Mouse (Mus musculus): ENCODE data around the gene Mybpc1. TPM values are rescaled to one million over a fixed set of nuclear protein-coding genes. Genes with fewer than 3 reads are reported as not detected.
"Not testable (repeated sequence)": the region's sequence is repeated elsewhere in the genome, so short reads cannot be mapped to it uniquely, and the experiment has no call there.

The Mybpc1 gene
- polyA plus RNA-seq, 2 experiments from 2014 or later, result not detected

- ATAC-seq, result no peak
Observed at GRCm38 (mm10) chr10:88550225-88550624, 54.7 kb downstream of the Mybpc1 start.

DNA sequence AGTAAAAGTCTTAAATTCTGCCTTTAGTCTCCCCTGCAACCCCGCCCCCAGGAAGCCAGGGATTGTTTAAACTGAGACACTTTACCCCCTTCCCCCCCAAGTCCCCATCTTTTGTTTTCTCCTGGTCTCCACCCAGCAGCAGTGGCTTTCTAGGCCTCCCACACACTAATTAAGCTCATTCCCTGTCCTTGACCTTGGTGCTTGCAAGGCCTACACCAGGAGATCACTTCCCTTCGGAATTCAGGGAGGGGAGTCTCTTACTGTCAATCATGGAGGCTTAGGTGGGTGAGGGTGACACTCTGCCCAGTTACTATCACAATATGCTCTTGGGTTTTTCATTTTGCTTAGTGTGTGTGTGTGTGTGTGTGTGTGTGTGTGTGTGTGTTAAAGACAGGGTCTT is 57.3 kb downstream of the Mybpc1 start:
- no peak for ATAC-seq

DNA sequence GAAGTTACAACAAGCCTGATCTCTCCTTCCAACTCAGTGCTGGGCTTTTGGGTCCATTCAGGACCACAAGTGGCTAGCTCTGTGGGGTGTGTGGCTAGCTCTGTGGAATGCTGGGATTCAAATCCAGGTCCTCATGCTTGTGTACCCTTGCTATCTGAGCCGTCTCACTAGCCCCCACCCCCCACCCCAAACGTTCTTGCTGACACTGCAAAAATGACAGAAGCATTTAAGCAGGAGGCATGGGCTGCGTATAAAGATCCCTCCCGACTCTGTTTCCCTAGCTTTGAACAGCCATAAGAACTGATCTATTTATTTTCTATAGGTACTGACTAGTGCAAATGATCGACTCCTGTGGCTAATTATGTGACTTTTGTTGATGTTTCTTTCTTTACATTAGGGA is 74.3 kb downstream of the Mybpc1 start:
- ATAC-seq, result no peak

DNA sequence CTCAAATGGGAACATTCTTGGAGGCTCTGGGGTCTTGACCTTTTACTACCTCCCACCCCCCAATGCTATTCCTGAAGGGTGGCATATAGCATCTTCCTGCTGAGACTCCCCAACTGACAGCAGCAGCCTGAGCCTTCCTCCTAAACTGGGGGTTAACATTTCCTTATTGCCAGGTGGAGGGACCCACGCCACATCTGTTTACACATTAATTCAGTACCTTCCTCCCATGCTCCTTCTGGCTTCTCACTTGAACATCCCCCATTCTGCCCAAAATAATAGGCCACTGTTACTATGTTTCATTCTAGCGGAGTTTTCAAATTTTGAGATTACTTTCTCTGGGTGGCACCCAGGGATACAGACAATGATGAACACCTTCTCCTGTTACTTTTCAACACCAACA is 80.9 kb downstream of the Mybpc1 start:
- ATAC-seq, result no peak

- ATAC-seq, result no peak
Observed at GRCm38 (mm10) chr10:88523212-88523611, 81.7 kb downstream of the Mybpc1 start.

DNA sequence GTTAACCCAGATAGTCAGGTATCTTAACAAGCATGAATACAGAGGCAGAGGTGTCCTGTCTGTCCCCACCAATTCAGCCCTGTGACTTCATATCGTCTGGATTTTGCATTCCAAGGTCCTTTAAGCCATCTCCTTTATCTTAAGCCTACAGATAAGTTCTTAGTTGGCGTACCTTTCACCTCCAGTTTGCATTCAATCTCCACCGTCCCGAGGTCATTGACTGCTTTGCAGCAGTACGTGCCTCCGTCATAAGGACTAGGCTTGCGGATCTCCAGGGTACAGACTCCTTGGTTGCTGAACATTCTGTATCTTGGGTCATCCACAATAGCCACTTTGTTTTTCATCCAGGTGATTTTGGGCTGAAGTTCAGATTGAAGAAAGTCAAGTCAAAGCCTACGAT is 82.2 kb downstream of the Mybpc1 start:
- no peak for ATAC-seq

GRCm38 (mm10) chr10:88515049-88515448 is 89.9 kb downstream of the Mybpc1 start:
- ATAC-seq, result not testable (repeated sequence)

DNA sequence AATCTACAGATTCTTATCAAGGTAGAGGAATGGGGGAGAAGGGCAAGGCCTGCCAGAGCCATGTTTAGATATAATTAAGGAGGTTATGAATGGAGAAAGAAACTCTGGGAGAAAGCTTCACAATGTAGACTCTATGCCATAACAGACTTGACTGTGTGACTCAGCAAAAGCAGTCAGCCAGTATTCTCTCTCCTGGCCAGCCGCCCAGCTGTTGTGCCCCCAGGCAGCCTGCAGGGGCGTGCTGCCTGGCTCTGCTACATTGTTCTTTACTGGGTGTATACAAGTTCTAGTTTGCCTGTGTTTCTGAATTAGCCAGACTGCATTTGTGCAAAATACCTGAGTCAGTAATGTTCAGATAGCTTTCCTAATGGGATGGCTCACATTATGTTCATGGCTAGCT is 90.5 kb downstream of the Mybpc1 start:
- ATAC-seq, result no peak

DNA sequence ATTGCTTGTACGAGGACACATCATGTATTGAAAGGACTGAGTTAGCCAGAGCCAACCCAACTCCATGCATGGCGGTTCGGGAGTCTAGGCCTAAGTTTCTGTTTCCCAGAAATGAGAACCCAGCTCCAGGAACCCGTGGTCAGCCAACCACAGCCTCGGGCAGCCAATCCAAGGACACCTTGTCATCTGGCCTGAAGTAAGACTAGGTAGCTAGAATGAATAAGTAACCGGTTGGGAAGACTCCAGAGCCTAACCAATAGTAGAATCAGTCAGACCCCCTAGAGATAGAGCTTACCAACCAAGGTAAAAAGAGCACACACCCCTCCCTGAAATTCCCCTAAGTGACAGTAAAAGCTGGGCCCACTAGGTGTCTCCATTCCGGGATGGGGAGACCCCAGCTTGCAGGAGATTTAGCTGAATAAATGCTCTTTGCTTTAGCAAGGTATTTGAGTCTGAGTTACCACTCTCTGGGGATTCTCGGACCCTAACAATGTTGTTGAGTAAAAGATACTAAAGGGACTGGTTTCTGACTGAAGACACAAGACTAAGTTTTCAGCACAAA is 91.3 kb downstream of the Mybpc1 start:
- ATAC-seq, result no peak

- no peak for ATAC-seq
Observed at GRCm38 (mm10) chr10:88511355-88511754, 93.6 kb downstream of the Mybpc1 start.

GRCm38 (mm10) chr10:88510503-88511271 is 94.3 kb downstream of the Mybpc1 start:
- no peak for ATAC-seq

DNA sequence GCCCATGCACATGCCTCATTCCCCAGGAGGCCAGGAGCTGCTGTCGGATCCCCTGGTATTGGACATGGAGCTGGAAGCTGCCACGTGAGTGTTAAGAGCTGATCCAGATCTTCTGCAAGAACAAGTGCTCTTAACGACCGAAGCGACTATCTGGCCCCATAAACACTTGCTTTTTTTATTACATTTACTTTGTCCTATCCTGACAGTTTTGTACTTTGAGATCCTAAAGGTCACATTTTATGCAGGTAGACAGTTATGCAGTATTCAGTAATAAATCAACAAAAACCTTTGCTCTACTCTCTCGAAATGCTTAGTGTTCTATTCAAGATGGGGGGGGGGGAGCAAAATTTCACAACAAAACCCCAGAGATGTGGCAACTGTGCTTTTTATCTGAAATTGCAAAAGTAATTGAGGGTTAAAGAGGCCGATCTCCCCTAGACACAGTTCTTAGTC is 97.2 kb downstream of the Mybpc1 start:
- ATAC-seq, result no peak

- ATAC-seq, result no peak
Observed at GRCm38 (mm10) chr10:88505256-88505655, 99.7 kb downstream of the Mybpc1 start.

DNA sequence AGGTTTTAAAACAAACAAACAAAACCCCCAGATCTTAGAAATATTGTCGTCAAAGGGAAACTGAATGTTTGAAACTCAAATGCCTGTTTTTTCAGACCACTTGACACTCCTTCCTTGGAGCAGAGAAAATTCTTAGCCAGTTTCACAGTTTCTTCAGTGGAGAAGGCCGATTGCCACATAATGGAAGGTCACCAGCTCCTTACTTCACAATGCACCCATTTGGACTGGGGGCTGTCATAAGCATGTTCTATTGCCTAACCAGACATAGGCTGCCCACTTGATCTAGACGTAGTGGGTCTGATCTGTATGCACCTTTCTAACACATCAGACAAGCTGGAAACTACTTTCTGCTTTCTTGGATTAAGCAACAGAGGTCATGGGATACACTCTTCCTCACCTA is 100.5 kb downstream of the Mybpc1 start:
- ATAC-seq, result no peak

GRCm38 (mm10) chr10:88503421-88504314 is 101.3 kb downstream of the Mybpc1 start, which contains the start of gene Chpt1:
Gene Chpt1, minus strand, starts transcription at chr10:88504073.
- peak; percentile 90 for ATAC-seq

- ATAC-seq, result no peak
Observed at GRCm38 (mm10) chr10:88502919-88503318, 102.0 kb downstream of the Mybpc1 start.

- no peak for ATAC-seq
Observed at GRCm38 (mm10) chr10:88501886-88502765, 102.8 kb downstream of the Mybpc1 start.

GRCm38 (mm10) chr10:88501370-88501769 is 103.6 kb downstream of the Mybpc1 start:
- no peak for ATAC-seq

DNA sequence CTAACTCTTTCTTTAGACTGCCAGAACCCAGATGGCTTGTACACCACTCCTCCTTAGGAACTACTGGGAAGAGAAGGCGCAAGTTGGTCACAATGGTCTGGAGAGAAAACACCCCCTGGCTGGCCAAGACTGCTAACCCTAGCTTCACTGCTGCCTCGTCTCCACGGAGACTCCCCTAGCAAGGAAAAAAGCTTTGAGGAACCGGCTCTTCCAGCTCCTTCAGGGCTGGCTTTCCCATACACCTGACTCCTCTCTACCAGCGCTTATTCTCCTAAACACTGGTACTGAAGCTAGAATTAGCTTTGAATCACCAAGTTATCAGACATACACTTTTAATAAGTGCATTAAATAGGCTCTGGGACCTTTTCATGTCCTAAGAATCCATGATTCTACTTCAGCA is 105.0 kb downstream of the Mybpc1 start:
- no peak for ATAC-seq

GRCm38 (mm10) chr10:88496864-88497564 is 107.9 kb downstream of the Mybpc1 start:
- ATAC-seq, result no peak

DNA sequence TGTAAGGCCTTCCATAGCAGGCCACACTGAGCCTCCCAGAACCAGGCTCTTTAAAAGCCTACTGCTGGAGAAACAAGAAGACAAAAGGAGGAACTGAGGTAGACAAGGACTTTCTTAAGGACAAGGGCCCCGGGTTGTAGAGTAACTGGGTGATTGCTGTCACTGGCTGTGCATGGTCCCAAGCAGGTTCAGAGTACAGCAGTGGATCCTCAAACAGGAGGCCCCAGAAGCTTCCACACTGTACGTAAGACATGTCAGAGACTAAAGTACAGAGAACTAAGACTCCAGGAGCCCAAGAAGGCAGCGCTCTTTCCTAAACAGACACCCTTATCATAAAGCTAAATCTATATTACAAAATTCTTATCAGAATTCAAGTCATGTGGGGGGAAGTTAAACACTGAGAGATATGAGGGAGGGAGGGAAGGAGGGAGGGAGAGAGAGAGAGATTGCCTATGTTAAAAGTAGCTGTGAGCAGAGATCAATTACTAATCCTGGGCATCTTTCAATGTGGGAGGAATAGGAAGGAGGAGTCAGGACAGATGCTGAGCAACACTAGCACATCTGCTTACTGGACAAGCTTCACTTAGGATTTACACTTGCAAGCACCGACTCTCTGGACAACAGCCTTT is 109.9 kb downstream of the Mybpc1 start:
- no peak for ATAC-seq
